Mouse (Mus musculus): Measurements from ENCODE around the gene AW146154. TPM values are rescaled to one million over a fixed set of nuclear protein-coding genes. Genes with fewer than 3 reads are reported as not detected.
A peak's percentile ranks its signal among the peaks of the same experiment; 100 is the strongest.
"Not testable (repeated sequence)": the region's sequence is repeated elsewhere in the genome, so short reads cannot be mapped to it uniquely, and the experiment has no call there.

Gene AW146154
- 4.9 and 6.0 TPM in 2 replicates for polyA plus RNA-seq (2014; fragmentation: Nextera tagmentation; extraction: Ambion mirVana)

- H3K9ac ChIP-seq (replicated peaks; ENCODE audit: low read depth, low read length) = peak within 1 kb of the TSS; percentile 58
- no peaks in the 10 kb centered on the region for H3K9me3 ChIP-seq (ENCODE audit: control insufficient read depth, low read length)
- H3K4me3 ChIP-seq (ENCODE audit: low read depth, low read length) = peak within 1 kb of the TSS; percentile 64
- H3K27me3 ChIP-seq (ENCODE audit: control insufficient read depth, insufficient read depth, low read length) = no peaks in the 10 kb centered on the region
- peak within 1 kb of the TSS; percentile 89 for H3K4me2 ChIP-seq (ENCODE audit: low read depth, low read length)
- H3K27ac ChIP-seq (ENCODE audit: low read depth, low read length) = no peak within 1 kb of the TSS
- no peaks in the 10 kb centered on the region for H3K36me3 ChIP-seq (ENCODE audit: control insufficient read depth, insufficient read depth, low read length)
- WGBS = under 1% methylated on average over 18 of the region's 18 CpGs
- ATAC-seq (ENCODE audit: low read depth) = peak; percentile 99
- H3K4me1 ChIP-seq (ENCODE audit: control insufficient read depth, insufficient read depth, low read length) = no peaks in the 10 kb centered on the region
Measured at GRCm38 (mm10) chr7:41499389-41500049, at the start of gene AW146154, which contains the start of gene Gm20449. Gene AW146154, minus strand, starts transcription at chr7:41499890. Gene Gm20449, minus strand, starts transcription at chr7:41499417.

DNA sequence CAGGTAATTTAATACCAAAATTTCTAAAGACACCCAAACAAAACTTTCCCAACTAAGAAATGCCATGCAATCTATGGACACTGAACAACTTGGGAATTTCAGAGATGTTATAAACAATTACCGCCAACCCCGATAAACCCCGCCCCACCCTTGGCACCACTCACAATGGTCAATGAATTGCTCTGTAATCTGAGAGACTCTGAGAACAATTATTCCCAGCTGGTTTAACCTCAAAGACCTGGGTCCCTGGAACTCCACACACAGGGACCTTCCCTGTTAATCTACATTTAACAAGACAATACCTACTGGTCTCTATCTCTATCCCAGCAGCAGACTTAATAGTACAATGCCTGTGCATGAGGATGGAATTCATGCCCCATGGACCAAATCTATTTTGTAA, 13.0 kb upstream of the AW146154 start:
- Histone ChIP-seq H3K9ac (replicated peaks; ENCODE audit: low read depth, low read length) (no peak overlapping the region), H3K4me2 (ENCODE audit: low read depth, low read length) (no peak overlapping the region), H3K4me1 (ENCODE audit: control insufficient read depth, insufficient read depth, low read length) (no peaks in the 10 kb centered on the region), H3K4me3 (ENCODE audit: low read depth, low read length) (no peak overlapping the region), H3K9me3 (ENCODE audit: control insufficient read depth, low read length) (no peaks in the 10 kb centered on the region), H3K36me3 (ENCODE audit: control insufficient read depth, insufficient read depth, low read length) (no peaks in the 10 kb centered on the region), H3K27me3 (ENCODE audit: control insufficient read depth, insufficient read depth, low read length) (no peaks in the 10 kb centered on the region), H3K27ac (ENCODE audit: low read depth, low read length) (no peak overlapping the region)
- ATAC-seq (ENCODE audit: low read depth) = no peak
- WGBS = 81% methylated on average over 3 of the region's 3 CpGs

DNA sequence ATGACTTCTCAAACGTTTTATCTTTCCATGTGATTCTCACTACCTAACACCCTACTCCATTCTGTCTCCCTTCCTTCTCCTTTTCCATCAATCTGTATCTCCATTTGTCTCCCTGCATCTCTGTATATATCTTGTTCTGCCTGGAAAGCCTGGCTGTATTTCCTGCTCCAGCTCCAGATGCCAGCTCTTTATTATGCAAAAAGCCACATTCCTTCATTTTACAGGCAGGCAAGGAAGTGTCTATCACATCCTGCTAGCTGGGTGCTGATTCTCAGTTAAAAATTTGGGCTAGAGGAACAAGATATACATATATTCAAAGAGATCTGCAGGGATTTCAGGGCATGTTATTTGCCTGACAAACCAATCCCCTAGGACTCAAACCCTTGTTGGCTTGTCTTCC, 12.5 kb upstream of the AW146154 start:
- no peaks in the 10 kb centered on the region for H3K36me3 ChIP-seq (ENCODE audit: control insufficient read depth, insufficient read depth, low read length)
- H3K27me3 ChIP-seq (ENCODE audit: control insufficient read depth, insufficient read depth, low read length) = no peaks in the 10 kb centered on the region
- no peak overlapping the region for H3K4me3 ChIP-seq (ENCODE audit: low read depth, low read length)
- no peaks in the 10 kb centered on the region; the same call in 1 of the 2 replicates for H3K9me3 ChIP-seq (ENCODE audit: control insufficient read depth, low read length)
- no peak for ATAC-seq (ENCODE audit: low read depth)
- no peak overlapping the region for H3K9ac ChIP-seq (replicated peaks; ENCODE audit: low read depth, low read length)
- no peak overlapping the region for H3K4me2 ChIP-seq (ENCODE audit: low read depth, low read length)
- no peak overlapping the region for H3K27ac ChIP-seq (ENCODE audit: low read depth, low read length)
- 27% methylated on average over 1 of the region's 1 CpGs for WGBS
- H3K4me1 ChIP-seq (ENCODE audit: control insufficient read depth, insufficient read depth, low read length) = no peaks in the 10 kb centered on the region

- no peaks in the 10 kb centered on the region for H3K27me3 ChIP-seq (ENCODE audit: control insufficient read depth, insufficient read depth, low read length)
- no peak overlapping the region for H3K27ac ChIP-seq (ENCODE audit: low read depth, low read length)
- no peak overlapping the region for H3K9ac ChIP-seq (replicated peaks; ENCODE audit: low read depth, low read length)
- whole genome bisulfite sequencing = 61% methylated on average over 1 of the region's 1 CpGs
- no peaks in the 10 kb centered on the region for H3K4me1 ChIP-seq (ENCODE audit: control insufficient read depth, insufficient read depth, low read length)
- no peak overlapping the region for H3K4me2 ChIP-seq (ENCODE audit: low read depth, low read length)
- H3K36me3 ChIP-seq (ENCODE audit: control insufficient read depth, insufficient read depth, low read length) = no peaks in the 10 kb centered on the region
- no peak for ATAC-seq (ENCODE audit: low read depth)
- H3K9me3 ChIP-seq (ENCODE audit: control insufficient read depth, low read length) = no peaks in the 10 kb centered on the region; the same call in 1 of the 2 replicates
- H3K4me3 ChIP-seq (ENCODE audit: low read depth, low read length) = no peak overlapping the region
Measured at GRCm38 (mm10) chr7:41502402-41502801, 2.7 kb upstream of the AW146154 start.

GRCm38 (mm10) chr7:41500151-41500934, 653 bp upstream of the AW146154 start:
- peak; percentile 16 for ATAC-seq (ENCODE audit: low read depth)
- H3K36me3 ChIP-seq (ENCODE audit: control insufficient read depth, insufficient read depth, low read length) = no peaks in the 10 kb centered on the region
- H3K9me3 ChIP-seq (ENCODE audit: control insufficient read depth, low read length) = no peaks in the 10 kb centered on the region
- H3K4me3 ChIP-seq (ENCODE audit: low read depth, low read length) = peak overlapping the region; percentile 64
- no peaks in the 10 kb centered on the region for H3K27me3 ChIP-seq (ENCODE audit: control insufficient read depth, insufficient read depth, low read length)
- H3K4me2 ChIP-seq (ENCODE audit: low read depth, low read length) = peak overlapping the region; percentile 89
- H3K27ac ChIP-seq (ENCODE audit: low read depth, low read length) = no peak overlapping the region
- 20% methylated on average over 22 of the region's 22 CpGs for WGBS
- no peak overlapping the region; the same call in 1 of the 2 replicates for H3K9ac ChIP-seq (replicated peaks; ENCODE audit: low read depth, low read length)
- H3K4me1 ChIP-seq (ENCODE audit: control insufficient read depth, insufficient read depth, low read length) = no peaks in the 10 kb centered on the region

- WGBS = 0% methylated on average over 6 of the region's 6 CpGs
- H3K4me2 ChIP-seq (ENCODE audit: low read depth, low read length) = peak overlapping the region; percentile 89
- H3K4me1 ChIP-seq (ENCODE audit: control insufficient read depth, insufficient read depth, low read length); H3K36me3 ChIP-seq (ENCODE audit: control insufficient read depth, insufficient read depth, low read length); ATAC-seq (ENCODE audit: low read depth); H3K27me3 ChIP-seq (ENCODE audit: control insufficient read depth, insufficient read depth, low read length); H3K9me3 ChIP-seq (ENCODE audit: control insufficient read depth, low read length); H3K27ac ChIP-seq (ENCODE audit: low read depth, low read length); H3K9ac ChIP-seq (replicated peaks; ENCODE audit: low read depth, low read length): not testable (repeated sequence)
- peak overlapping the region; percentile 64 for H3K4me3 ChIP-seq (ENCODE audit: low read depth, low read length)
Measured at GRCm38 (mm10) chr7:41499018-41499388, 687 bp downstream of the AW146154 start.

DNA sequence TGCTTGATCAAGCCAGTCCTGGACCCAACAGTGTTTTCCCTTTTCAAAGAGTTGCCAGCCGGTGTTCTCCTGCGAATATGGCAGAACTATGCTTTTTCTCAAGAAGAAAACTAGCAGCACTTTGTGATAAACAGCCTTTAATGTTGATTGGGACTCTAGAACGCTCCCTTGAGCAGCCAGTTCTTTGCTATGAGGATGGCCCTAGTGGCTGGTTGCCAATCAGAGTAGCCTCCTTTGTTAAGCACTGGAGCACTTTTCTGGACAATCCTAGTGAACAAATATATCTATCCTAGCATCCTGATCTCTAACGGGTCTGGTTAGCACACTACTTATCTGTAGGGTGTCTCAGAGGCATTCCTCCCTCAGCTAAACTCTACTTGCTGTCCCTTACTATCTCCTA, 1.2 kb downstream of the AW146154 start:
- H3K4me3 ChIP-seq (ENCODE audit: low read depth, low read length); H3K36me3 ChIP-seq (ENCODE audit: control insufficient read depth, insufficient read depth, low read length); H3K27ac ChIP-seq (ENCODE audit: low read depth, low read length); ATAC-seq (ENCODE audit: low read depth); H3K9ac ChIP-seq (replicated peaks; ENCODE audit: low read depth, low read length); H3K9me3 ChIP-seq (ENCODE audit: control insufficient read depth, low read length); H3K27me3 ChIP-seq (ENCODE audit: control insufficient read depth, insufficient read depth, low read length); H3K4me1 ChIP-seq (ENCODE audit: control insufficient read depth, insufficient read depth, low read length); H3K4me2 ChIP-seq (ENCODE audit: low read depth, low read length): not testable (repeated sequence)
- 56% methylated on average over 2 of the region's 4 CpGs for WGBS

GRCm38 (mm10) chr7:41497871-41498270, 1.8 kb downstream of the AW146154 start:
- Histone ChIP-seq H3K27ac (ENCODE audit: low read depth, low read length) (no peak overlapping the region), H3K4me2 (ENCODE audit: low read depth, low read length) (no peak overlapping the region), H3K4me1 (ENCODE audit: control insufficient read depth, insufficient read depth, low read length) (no peaks in the 10 kb centered on the region), H3K36me3 (ENCODE audit: control insufficient read depth, insufficient read depth, low read length) (no peaks in the 10 kb centered on the region), H3K9me3 (ENCODE audit: control insufficient read depth, low read length) (no peaks in the 10 kb centered on the region), H3K27me3 (ENCODE audit: control insufficient read depth, insufficient read depth, low read length) (no peaks in the 10 kb centered on the region), H3K9ac (replicated peaks; ENCODE audit: low read depth, low read length) (no peak overlapping the region), H3K4me3 (ENCODE audit: low read depth, low read length) (no peak overlapping the region)
- no peak for ATAC-seq (ENCODE audit: low read depth)
- WGBS = 100% methylated on average over 2 of the region's 2 CpGs

DNA sequence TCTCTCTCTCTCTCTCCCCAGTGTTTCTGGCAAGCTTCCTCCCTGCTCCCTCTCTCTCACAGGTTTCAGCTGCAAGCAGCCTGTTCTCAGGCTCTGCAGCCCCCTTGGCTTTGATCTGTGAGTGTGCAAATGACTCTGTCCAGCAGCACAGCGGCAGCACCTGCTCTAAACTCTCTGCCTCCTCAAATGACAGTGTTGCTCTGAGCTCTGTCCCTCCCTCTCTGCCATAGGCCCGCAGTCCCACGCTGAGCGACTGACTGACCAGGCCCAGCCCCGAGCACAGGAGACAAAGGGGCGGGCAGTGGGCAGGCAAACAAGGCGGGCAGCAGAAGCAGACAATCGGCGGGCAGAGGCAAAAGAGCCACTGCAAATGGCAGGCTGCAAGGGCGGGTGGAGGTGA, 47.8 kb downstream of the AW146154 start:
- H3K4me2 ChIP-seq (ENCODE audit: low read depth, low read length) = 0 out of 2 replicates have a peak overlapping the region, but pooled peaks have one; percentile 16
- WGBS = 1% methylated on average over 10 of the region's 10 CpGs
- no peak overlapping the region for H3K27ac ChIP-seq (ENCODE audit: low read depth, low read length)
- ATAC-seq (ENCODE audit: low read depth) = no peak; the same call in 1 of the 2 replicates
- H3K9me3 ChIP-seq (ENCODE audit: control insufficient read depth, low read length) = no peaks in the 10 kb centered on the region
- H3K4me1 ChIP-seq (ENCODE audit: control insufficient read depth, insufficient read depth, low read length) = no peaks in the 10 kb centered on the region
- H3K27me3 ChIP-seq (ENCODE audit: control insufficient read depth, insufficient read depth, low read length) = no peaks in the 10 kb centered on the region
- no peak overlapping the region for H3K9ac ChIP-seq (replicated peaks; ENCODE audit: low read depth, low read length)
- H3K36me3 ChIP-seq (ENCODE audit: control insufficient read depth, insufficient read depth, low read length) = no peaks in the 10 kb centered on the region
- no peak overlapping the region for H3K4me3 ChIP-seq (ENCODE audit: low read depth, low read length)
